Mouse (Mus musculus): ENCODE measurements around the gene Hmga2.
"Not testable (repeated sequence)": the region's sequence is repeated elsewhere in the genome, so short reads cannot be mapped to it uniquely, and the experiment has no call there.

Gene Hmga2

DNA sequence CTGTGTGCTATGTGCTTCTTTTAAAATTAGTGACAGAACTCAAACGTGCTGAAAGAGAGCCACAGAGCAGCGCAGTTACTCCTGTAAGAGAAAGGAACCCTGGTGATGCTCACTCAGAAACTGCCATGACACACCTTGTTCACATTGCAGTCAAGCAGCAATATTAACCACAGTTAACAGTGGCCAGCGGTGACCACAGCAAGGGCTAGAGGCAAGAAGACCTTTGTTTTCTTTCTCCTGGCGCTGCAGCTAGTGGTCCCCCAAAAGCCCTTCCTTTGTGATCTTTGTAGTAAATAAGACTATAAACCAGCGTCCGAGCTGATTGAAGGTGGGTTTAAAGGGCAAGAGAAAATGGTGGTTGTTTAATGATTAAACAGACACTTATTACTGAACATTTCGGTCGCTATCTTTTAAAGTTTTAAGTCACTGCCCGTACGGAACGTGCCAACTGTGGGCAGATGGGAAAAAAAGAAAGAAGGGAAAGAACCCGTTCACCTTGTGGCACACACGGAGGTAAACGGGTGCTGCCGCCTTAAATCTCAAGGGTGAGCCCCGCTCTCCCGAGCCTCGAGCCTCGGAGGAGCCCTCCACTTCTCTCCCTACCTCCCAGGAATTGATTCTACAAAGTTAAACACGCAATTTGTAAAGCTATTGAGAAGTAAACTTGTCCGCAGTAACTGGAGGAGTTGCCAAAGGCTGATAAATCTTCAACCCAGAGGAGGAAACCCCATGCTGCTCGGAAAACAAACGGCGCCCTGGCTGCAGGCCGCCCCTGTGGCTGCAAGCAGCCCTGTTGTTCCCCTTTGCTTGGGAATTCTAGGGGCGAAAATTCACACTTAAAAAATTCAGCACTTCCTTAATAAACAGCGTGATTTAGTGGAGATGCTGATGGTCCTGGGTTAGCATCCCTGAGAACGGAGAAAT is 85.1 kb downstream of the Hmga2 start:
- DNase-seq, result no peak

DNA sequence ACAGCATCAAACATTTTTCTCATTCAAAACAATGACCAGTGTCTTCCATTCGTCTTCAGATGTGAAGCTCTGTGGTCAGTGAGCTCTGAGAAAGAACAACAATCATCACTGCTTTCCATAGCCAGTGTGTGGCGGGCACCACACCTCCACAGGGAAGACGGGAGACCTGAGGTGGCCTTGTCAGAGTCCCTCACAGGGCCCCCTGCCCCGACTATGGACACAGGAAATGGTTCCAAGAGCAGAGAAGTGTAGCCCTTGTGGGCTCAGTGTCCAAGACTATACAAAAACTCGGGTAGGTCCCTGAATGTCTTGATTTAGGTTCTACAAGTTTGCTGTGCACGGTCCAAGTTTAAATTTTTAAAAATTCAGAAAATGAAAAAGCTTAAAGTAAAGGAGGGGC is 86.6 kb downstream of the Hmga2 start:
- no peak for DNase-seq

DNA sequence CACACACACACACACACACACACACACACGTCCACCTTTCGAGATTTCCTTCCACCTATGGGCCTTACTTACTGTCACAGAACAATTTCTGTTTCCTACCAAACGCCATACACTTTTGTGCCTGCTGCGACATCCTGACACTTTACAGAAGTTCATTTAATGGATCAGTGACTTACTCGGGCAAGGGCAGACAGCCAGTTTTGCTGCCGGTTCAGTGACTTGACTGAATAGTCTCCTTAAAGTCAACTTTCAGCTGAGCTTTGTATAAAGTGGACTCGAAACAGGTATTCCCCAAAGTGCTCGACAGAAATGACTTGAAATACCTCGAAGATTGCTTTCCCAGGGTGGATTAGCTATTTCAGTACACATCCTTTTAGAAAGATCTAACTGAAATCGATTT is 87.3 kb downstream of the Hmga2 start:
- no peak for DNase-seq

GRCm38 (mm10) chr10:120388400-120388871 is 87.8 kb downstream of the Hmga2 start:
- DNase-seq, result no peak

DNA sequence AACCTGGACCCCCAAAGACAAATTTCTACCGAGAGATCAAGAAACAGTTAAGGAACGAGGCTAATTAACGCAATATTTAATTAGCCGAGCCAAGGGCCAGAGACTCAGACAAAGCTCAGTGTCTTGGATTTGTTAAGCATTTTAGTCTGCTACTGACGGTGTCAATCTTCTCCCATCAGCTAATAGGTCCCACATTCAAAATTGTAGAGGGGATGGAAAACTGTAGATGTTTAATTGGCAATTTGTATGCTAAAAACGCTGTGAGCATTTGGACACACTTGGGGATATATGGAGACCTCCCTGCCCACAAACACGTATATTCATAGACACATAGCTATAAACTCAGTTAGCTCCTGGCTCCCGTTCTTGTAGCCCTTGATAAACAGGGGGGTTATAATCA is 89.2 kb downstream of the Hmga2 start:
- DNase-seq, result no peak

- no peak for DNase-seq
Observed at GRCm38 (mm10) chr10:120384797-120385600, 91.3 kb downstream of the Hmga2 start.

GRCm38 (mm10) chr10:120384040-120384439 is 92.2 kb downstream of the Hmga2 start:
- DNase-seq, result no peak

DNA sequence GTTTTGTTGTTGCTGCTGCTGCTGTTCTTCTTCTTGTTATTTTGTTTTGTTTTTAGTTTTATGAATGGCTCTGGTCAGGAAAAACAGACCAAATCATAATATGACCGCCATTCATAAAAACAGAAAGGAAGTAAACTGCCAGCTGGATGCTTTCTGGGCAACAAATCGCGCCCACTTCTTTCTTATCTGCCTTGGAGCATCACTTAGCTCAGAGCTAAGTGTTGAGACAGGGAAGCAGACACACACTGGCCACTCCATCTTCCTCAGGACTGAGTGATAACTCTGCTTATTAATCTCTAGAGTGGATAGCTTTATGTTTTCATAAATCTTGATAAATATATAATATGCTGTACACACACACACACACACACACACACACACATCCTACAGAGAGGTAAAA is 98.5 kb downstream of the Hmga2 start:
- no peak for DNase-seq

GRCm38 (mm10) chr10:120377327-120377752 is 98.9 kb downstream of the Hmga2 start:
- peak; percentile 32 to 49 for DNase-seq

- DNase-seq, result no peak
Observed at GRCm38 (mm10) chr10:120375438-120375837, 100.8 kb downstream of the Hmga2 start.

- DNase-seq, result no peak
Observed at GRCm38 (mm10) chr10:120371215-120371614, 105.1 kb downstream of the Hmga2 start.

- no peak for DNase-seq
Observed at GRCm38 (mm10) chr10:120369187-120369805, 107.0 kb downstream of the Hmga2 start.

DNA sequence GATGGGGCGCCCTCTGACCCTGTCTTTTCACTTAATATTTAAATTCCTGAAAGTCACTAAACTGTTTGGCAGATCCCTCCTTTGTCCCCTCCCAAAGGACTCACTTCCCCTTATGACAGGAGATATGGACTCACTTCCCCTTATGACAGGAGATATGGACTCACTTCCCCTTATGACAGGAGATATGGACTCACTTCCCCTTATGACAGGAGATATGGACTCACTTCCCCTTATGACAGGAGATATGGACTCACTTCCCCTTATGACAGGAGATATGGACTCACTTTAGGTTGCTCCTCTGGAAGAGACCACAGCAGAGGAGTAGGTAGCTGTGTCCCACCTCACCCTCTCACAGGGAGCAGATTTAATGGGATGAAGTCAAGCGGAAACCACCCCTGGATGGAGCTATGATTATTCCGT is 110.1 kb downstream of the Hmga2 start:
- not testable (repeated sequence) for DNase-seq

- no peak for DNase-seq
Observed at GRCm38 (mm10) chr10:120365380-120366172, 110.7 kb downstream of the Hmga2 start.

- DNase-seq, result no peak
Observed at GRCm38 (mm10) chr10:120363983-120364582, 112.2 kb downstream of the Hmga2 start.

DNA sequence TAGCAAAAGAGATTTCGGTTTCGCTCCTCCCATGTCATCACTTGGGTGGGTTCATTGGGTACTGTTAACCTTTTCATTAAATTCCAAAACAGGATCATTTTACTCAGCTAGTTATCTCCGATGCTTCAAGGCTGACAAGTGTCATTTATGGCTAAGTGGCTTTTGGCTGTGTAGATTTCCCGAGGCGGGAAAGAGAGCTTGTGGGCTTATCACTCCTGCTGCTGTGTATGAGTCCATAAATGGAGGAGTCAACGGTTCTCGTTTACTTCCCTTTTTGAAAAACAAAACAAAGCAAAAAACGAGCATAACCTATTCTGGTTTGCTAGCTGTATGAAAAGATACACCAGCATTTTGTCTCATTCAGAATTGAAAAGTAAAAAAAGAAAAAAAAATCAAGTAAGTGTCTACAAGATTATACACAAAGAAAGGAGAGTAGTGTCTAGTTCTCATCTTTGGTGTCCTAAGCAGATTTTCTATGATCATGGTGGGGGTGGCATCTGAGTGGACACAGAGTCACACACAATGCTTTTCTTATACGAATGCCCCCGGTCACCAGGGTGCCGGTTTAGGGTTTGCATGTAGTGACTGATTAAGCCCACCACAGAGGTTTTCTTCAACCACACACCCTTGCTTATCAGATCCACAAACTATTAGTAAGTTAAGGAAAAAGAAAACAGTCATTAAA is 112.8 kb downstream of the Hmga2 start:
- not testable (repeated sequence) for DNase-seq

GRCm38 (mm10) chr10:120354523-120355030 is 121.7 kb downstream of the Hmga2 start:
- DNase-seq, result no peak

- no peak for DNase-seq
Observed at GRCm38 (mm10) chr10:120345325-120345724, 130.9 kb downstream of the Hmga2 start.

GRCm38 (mm10) chr10:120344558-120345318 is 131.5 kb downstream of the Hmga2 start:
- DNase-seq, result no peak

DNA sequence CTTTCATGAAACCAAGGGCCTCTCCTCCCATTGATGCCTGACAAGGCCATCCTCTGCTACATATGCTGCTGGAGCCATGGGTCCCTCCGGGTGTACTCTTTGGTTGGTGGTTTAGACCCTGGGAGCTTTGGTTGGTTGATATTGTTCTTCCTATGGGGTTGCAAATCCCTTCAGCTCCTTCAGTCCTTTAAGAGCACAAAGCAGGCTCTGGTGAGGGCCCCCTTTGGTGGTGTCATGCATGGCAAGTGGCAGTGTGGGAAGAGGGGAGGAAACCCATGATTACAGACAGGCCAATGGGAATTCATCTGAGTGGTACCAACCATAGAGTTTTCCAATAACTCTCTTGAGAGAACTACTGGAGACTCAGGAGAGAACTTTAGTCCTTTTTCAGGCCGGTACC is 136.4 kb downstream of the Hmga2 start:
- not testable (repeated sequence) for DNase-seq
